Comparison of ENCODE assay signal across 10 mouse cellular contexts in genomic region chr14:27182646-27183438, GRCm38 (mm10).
DNase-seq lines count a peak whose midpoint lies in the region; ATAC-seq and TF ChIP-seq lines count a peak whose summit lies in the region.
"Had no signal": no experiment of that assay in that cellular context is flagged by ENCODE, and none has a peak within 500 bp of the region (broad histone marks: within the 10 kb centered on the region; RNA-seq: fewer than 3 reads in every experiment).

No protein-coding gene starts in this region.

- H3K79me2 ChIP-seq in liver, adult 2 months (ENCODE audit: control insufficient read depth, insufficient read depth, low read length): no peaks in the 10 kb centered on the region; the same call in 1 of the 2 replicates

- TF ChIP-seq CTCF in liver, adult 2 months (IDR thresholded peaks at IDR 0.05; ENCODE audit: low read depth, low read length): no peak

- WGBS in liver, adult 2 months: 58% methylated on average over 11 of the region's 11 CpGs
- WGBS in embryonic facial prominence, embryonic 14.5 days: 56% methylated on average over 11 of the region's 11 CpGs
- WGBS in stomach, embryonic 14.5 days: 55% methylated on average over 11 of the region's 11 CpGs

- H3K4me1 ChIP-seq in liver, adult 2 months (ENCODE audit: control insufficient read depth, insufficient read depth, low read length): peaks cover 23% of the 10 kb centered on the region
- 0 out of 2 replicates have a peak, but pooled peaks cover 11% of the 10 kb centered on the region for H3K4me1 ChIP-seq in embryonic facial prominence, embryonic 14.5 days (ENCODE audit: control insufficient read depth, insufficient read depth, low read length)
- H3K4me1 ChIP-seq in stomach, embryonic 14.5 days (ENCODE audit: control insufficient read depth, insufficient read depth, low read length): peaks cover 7% of the 10 kb centered on the region

- H3K9me3 ChIP-seq in embryonic facial prominence, embryonic 14.5 days (ENCODE audit: control insufficient read depth, low read length): no peaks in the 10 kb centered on the region
- no peaks in the 10 kb centered on the region for H3K9me3 ChIP-seq in stomach, embryonic 14.5 days (ENCODE audit: control insufficient read depth, low read depth, low read length)
- H3K9me3 ChIP-seq: megakaryocyte, embryonic 14.5 days had no signal

- H3K27me3 ChIP-seq in liver, adult 2 months (ENCODE audit: control insufficient read depth, insufficient read depth, low read length): no peaks in the 10 kb centered on the region
- H3K27me3 ChIP-seq in embryonic facial prominence, embryonic 14.5 days (replicated peaks; ENCODE audit: control insufficient read depth, insufficient read depth, low read length): no peaks in the 10 kb centered on the region
- no peaks in the 10 kb centered on the region for H3K27me3 ChIP-seq in stomach, embryonic 14.5 days (ENCODE audit: control insufficient read depth, insufficient read depth, low read length)

- no peak for TF ChIP-seq POLR2A in liver, adult 2 months (IDR thresholded peaks at IDR 0.05; ENCODE audit: extremely low read depth, insufficient read depth, low read length)

- intact Hi-C loops in left cerebral cortex, postnatal 25 days (cut with DNase I): loop anchor here (1.0 to 2.0 kb wide), 2 partner anchors 74 to 152 kb away; no protein-coding TSS in a partner anchor

- peak; percentile 17 for DNase-seq in cerebellum, adult 11 months
- no peak for DNase-seq in cerebellum, postnatal 4 days (ENCODE audit: low spot score in 2 of 2)
- DNase-seq in liver, adult 2 months (ENCODE audit: extremely low read depth, low read depth, low spot score): no peak
- no peak for DNase-seq in liver
- no peak for DNase-seq in embryonic facial prominence, embryonic 14.5 days (ENCODE audit: low spot score)
- DNase-seq in left cerebral cortex, postnatal 25 days (ENCODE audit: low spot score in 2 of 2): no peak

- no peak overlapping the region for H3K9ac ChIP-seq in liver, adult 2 months (ENCODE audit: low read depth, low read length)
- no peak overlapping the region for H3K9ac ChIP-seq in embryonic facial prominence, embryonic 14.5 days (ENCODE audit: low read depth, low read length)
- H3K9ac ChIP-seq in stomach, embryonic 14.5 days (replicated peaks; ENCODE audit: low read depth, low read length): no peak overlapping the region
- H3K9ac ChIP-seq: forebrain, postnatal 0 days had no signal

- peak overlapping the region; percentile 11; the same call in 1 of the 2 replicates for H3K27ac ChIP-seq in liver, adult 2 months (replicated peaks; ENCODE audit: insufficient read depth, low read depth, low read length)
- no peak overlapping the region for H3K27ac ChIP-seq in embryonic facial prominence, embryonic 14.5 days (replicated peaks; ENCODE audit: low read depth, low read length)
- no peak overlapping the region for H3K27ac ChIP-seq in stomach, embryonic 14.5 days (ENCODE audit: low read length)

- no peaks in the 10 kb centered on the region for H3K36me3 ChIP-seq in liver, adult 2 months (ENCODE audit: control insufficient read depth, insufficient read depth, low read length)
- no peaks in the 10 kb centered on the region for H3K36me3 ChIP-seq in embryonic facial prominence, embryonic 14.5 days (ENCODE audit: control insufficient read depth, insufficient read depth, low read length)
- no peaks in the 10 kb centered on the region for H3K36me3 ChIP-seq in stomach, embryonic 14.5 days (ENCODE audit: control insufficient read depth, insufficient read depth, low read length)

- ATAC-seq in embryonic facial prominence, embryonic 14.5 days (ENCODE audit: low read depth): peak; percentile 42
- peak; percentile 43; the same call in 1 of the 2 replicates for ATAC-seq in stomach, embryonic 14.5 days (ENCODE audit: insufficient number of reproducible peaks, insufficient read depth, low FRiP score, low read depth)
- no peak for ATAC-seq in erythroblast, adult 5-6 weeks (replicated peaks; ENCODE audit: low FRiP score, poor library complexity, severe bottlenecking)
- ATAC-seq: forebrain, postnatal 0 days had no signal

- no peak overlapping the region for H3K4me3 ChIP-seq in liver, adult 2 months (ENCODE audit: insufficient read depth, low read depth, low read length)
- no peak overlapping the region for H3K4me3 ChIP-seq in embryonic facial prominence, embryonic 14.5 days (ENCODE audit: low read depth, low read length)
- H3K4me3 ChIP-seq in stomach, embryonic 14.5 days (ENCODE audit: low read depth, low read length): no peak overlapping the region
- H3K4me3 ChIP-seq: megakaryocyte, embryonic 14.5 days had no signal

- no peak overlapping the region for H3K4me2 ChIP-seq in embryonic facial prominence, embryonic 14.5 days (ENCODE audit: low read depth, low read length)
- no peak overlapping the region for H3K4me2 ChIP-seq in stomach, embryonic 14.5 days (replicated peaks; ENCODE audit: low read depth, low read length)
